Mouse (Mus musculus) ES-E14 (cell line): ENCODE results near the gene E130308A19Rik. TPM values are rescaled to one million over a fixed set of nuclear protein-coding genes. Genes with fewer than 3 reads are reported as not detected.

Experiments used
- DNase-seq: peaks from one replicate; pipeline ENCODE4 v3.0.0-alpha.2; 2013; ENCODE audit warnings: low read depth, low spot score
- H3K27ac ChIP-seq: 2 replicates; pipeline ENCODE4 v1.5.1; 2012; ENCODE audit warnings: low read depth, mild to moderate bottlenecking, low read length, moderate library complexity, mixed read lengths; ENCODE audit not compliant: poor library complexity, insufficient read depth, severe bottlenecking
- H3K36me3 ChIP-seq: 2 replicates; pipeline ENCODE4 v1.6.1; 2012; ENCODE audit warnings: mild to moderate bottlenecking, low read length, moderate library complexity, mixed read lengths; ENCODE audit not compliant: control insufficient read depth, poor library complexity, insufficient read depth, severe bottlenecking
- H3K4me1 ChIP-seq, 2 experiments: fragments of 150-350 bp in 1 of 2; sonication (generic) in 1 of 2; 2 replicates each; pipeline ENCODE4 v1.6.1; 2012; ENCODE audit warnings: low read length in 2 of 2, mild to moderate bottlenecking in 1 of 2, mixed read lengths in 1 of 2; ENCODE audit not compliant: control insufficient read depth in 2 of 2, insufficient read depth in 2 of 2, poor library complexity in 1 of 2
- H3K4me3 ChIP-seq, 2 experiments: fragments of 150-350 bp in 1 of 2; sonication (generic) in 1 of 2; 2 replicates each; pipeline ENCODE4 v1.5.1; 2012; ENCODE audit warnings: low read length in 2 of 2, low read depth in 1 of 2, mild to moderate bottlenecking in 1 of 2, mixed read lengths in 1 of 2; ENCODE audit not compliant: insufficient read depth in 1 of 2, poor library complexity in 1 of 2, severe bottlenecking in 1 of 2
- H3K9ac ChIP-seq: 2 replicates; pipeline ENCODE4 v1.6.1; 2012; ENCODE audit warnings: low read depth, mild to moderate bottlenecking, low read length, mixed read lengths; ENCODE audit not compliant: poor library complexity, insufficient read depth, severe bottlenecking
- H3K9me3 ChIP-seq: fragments of 150-350 bp; sonication (generic); 2 replicates; pipeline ENCODE4 v1.6.1; 2012; ENCODE audit warnings: low read depth, mild to moderate bottlenecking, low read length; ENCODE audit not compliant: control insufficient read depth, insufficient read depth
- CHD2 ChIP-seq: IDR thresholded peaks from 2 replicates; pipeline ENCODE4 v1.6.1; 2014; ENCODE audit warnings: mild to moderate bottlenecking, low read depth, low read length, inconsistent platforms
- HCFC1 ChIP-seq: IDR thresholded peaks from 2 replicates; pipeline ENCODE4 v1.6.1; 2012; ENCODE audit warnings: low read length, inconsistent platforms, borderline replicate concordance; ENCODE audit not compliant: insufficient read depth
- MAFK ChIP-seq: IDR thresholded peaks from 2 replicates; pipeline ENCODE4 v1.6.1; 2014; ENCODE audit warnings: mild to moderate bottlenecking, low read depth, low read length, inconsistent platforms; ENCODE audit not compliant: insufficient read depth
- ZC3H11A ChIP-seq: IDR thresholded peaks from 2 replicates; pipeline ENCODE4 v1.6.1; 2012; ENCODE audit warnings: low read depth, mild to moderate bottlenecking, inconsistent platforms, low read length, borderline replicate concordance
- ZNF384 ChIP-seq: IDR thresholded peaks from 2 replicates; pipeline ENCODE4 v1.6.1; 2012; ENCODE audit warnings: low read depth, low read length, inconsistent platforms
- in situ Hi-C, 2 experiments: fragments of 600-800 bp; cut with MboI; formaldehyde crosslinking; loops; one replicate each; pipeline ENCODE4 v1.15.1; 2025; ENCODE audit warnings: low sequenced_read_pairs in 2 of 2, inconsistent platforms in 1 of 2; ENCODE audit not compliant: unreplicated experiment in 2 of 2
- total RNA-seq: library from RNA; depleted of rRNA; stranded (reverse); fragments of 300-350 nt; gene quantifications from 2 replicates; pipeline ENCODE4 v1.2.3, GENCODE M21; 2012

E130308A19Rik gene
- total RNA-seq, 1 experiment, result 14.9 TPM

- Histone ChIP-seq H3K9me3 (no peaks in the 10 kb centered on the region), H3K36me3 (no peaks in the 10 kb centered on the region), H3K4me1 (no peaks in the 10 kb centered on the region), H3K4me3 (no peak overlapping the region), H3K9ac (no peak overlapping the region), H3K27ac (no peak overlapping the region)
- no peak for DNase-seq
- TF ChIP-seq ZNF384 (no peak), MAFK (no peak), CHD2 (no peak), HCFC1 (no peak), ZC3H11A (no peak)
- in situ Hi-C loops, result no loop called here
These were observed 43.1 kb downstream of the E130308A19Rik start for GRCm38 (mm10) chr4:59669131-59669530.

DNA sequence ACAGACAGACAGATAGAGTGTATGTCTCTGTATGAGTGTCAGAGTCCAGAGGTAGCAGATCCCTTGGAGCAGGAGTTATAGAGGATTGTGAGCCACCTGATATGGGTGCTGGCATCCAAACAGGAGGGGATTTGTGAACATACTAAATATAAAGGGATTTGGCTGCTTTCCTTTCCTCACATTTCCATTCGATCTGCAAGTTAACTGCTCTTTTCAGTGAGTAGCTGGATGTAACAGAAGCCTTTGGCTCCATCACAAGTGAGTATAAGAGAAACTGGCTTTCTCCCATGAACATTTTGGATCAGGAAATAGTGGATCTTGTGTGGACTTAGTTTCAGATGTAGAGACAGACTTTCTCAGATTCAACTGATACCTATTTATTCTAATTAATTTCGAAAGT lies 44.0 kb downstream of the E130308A19Rik start:
- H3K36me3 ChIP-seq, result no peaks in the 10 kb centered on the region
- no peak for TF ChIP-seq HCFC1
- TF ChIP-seq MAFK, result no peak
- no peaks in the 10 kb centered on the region for H3K4me1 ChIP-seq
- in situ Hi-C loops, result no loop called here
- H3K9me3 ChIP-seq, result no peaks in the 10 kb centered on the region
- H3K4me3 ChIP-seq, result no peak overlapping the region
- no peak overlapping the region for H3K9ac ChIP-seq
- no peak for DNase-seq
- H3K27ac ChIP-seq, result no peak overlapping the region

DNA sequence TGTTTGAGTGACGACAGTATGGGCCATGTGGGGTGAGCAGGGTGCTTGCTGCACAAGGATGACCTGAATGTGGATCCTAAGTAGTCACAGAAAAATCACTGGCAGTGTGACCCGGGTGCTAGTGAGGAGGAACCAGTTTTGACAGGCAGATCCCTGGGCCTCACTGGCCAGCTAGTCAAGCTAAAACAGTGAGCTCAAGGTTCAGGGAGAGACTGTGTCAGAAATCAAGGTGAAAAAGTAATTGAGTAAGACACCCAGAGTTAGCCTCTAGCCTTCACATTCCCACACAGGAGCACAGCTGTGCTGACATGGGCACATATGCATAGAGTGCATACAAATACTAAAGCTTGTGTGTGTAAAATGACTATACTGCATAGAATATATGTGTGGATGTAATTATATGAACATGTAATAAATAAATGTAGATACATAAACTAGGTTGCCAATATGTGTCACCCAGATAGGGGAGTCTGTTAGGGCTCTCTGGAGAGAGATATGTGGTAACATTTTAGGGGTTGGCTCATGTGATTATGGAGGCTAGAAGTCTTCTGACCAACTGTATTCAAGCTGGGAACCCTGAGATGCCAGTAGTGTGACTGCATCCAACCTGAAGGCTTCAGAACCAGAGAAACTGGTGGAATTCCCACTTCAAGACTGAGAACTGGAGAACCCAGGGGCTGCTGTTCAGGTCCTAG lies 47.6 kb downstream of the E130308A19Rik start:
- DNase-seq, result no peak
- Histone ChIP-seq H3K9me3 (no peaks in the 10 kb centered on the region), H3K9ac (no peak overlapping the region), H3K4me3 (no peak overlapping the region), H3K4me1 (no peaks in the 10 kb centered on the region), H3K36me3 (no peaks in the 10 kb centered on the region), H3K27ac (no peak overlapping the region)
- in situ Hi-C loops, result no loop called here
- TF ChIP-seq ZNF384 (no peak), CHD2 (no peak), ZC3H11A (no peak)

- Histone ChIP-seq H3K9me3 (no peaks in the 10 kb centered on the region), H3K27ac (no peak overlapping the region), H3K4me3 (no peak overlapping the region), H3K4me1 (no peaks in the 10 kb centered on the region), H3K36me3 (no peaks in the 10 kb centered on the region), H3K9ac (no peak overlapping the region)
- TF ChIP-seq ZNF384 (no peak), HCFC1 (no peak)
- no peak for DNase-seq
- in situ Hi-C loops, result no loop called here
These were observed 49.1 kb downstream of the E130308A19Rik start for GRCm38 (mm10) chr4:59674929-59675679.

GRCm38 (mm10) chr4:59675699-59676098 lies 49.7 kb downstream of the E130308A19Rik start:
- DNase-seq, result no peak

More at GRCm38 (mm10) chr4:59675699-59676098, 49.7 kb downstream of the E130308A19Rik start:
- in situ Hi-C loops, result no loop called here
- Histone ChIP-seq H3K4me1 (no peaks in the 10 kb centered on the region), H3K9ac (no peak overlapping the region), H3K36me3 (no peaks in the 10 kb centered on the region), H3K4me3 (no peak overlapping the region), H3K27ac (no peak overlapping the region), H3K9me3 (no peaks in the 10 kb centered on the region)
- TF ChIP-seq ZNF384, result no peak
- TF ChIP-seq CHD2, result no peak
- TF ChIP-seq ZC3H11A, result no peak
- TF ChIP-seq MAFK, result no peak
- no peak for TF ChIP-seq HCFC1
